Mouse (Mus musculus): ENCODE data around the gene Gm37240. TPM values are rescaled to one million over a fixed set of nuclear protein-coding genes. Genes with fewer than 3 reads are reported as not detected.

The Gm37240 gene
- polyA plus RNA-seq, 1 experiment from 2014 or later, result 3.2 TPM

- Histone ChIP-seq H3K4me3 (ENCODE audit: low read depth, low read length) (no peak overlapping the region), H3K27me3 (ENCODE audit: control insufficient read depth, insufficient read depth, low read length) (no peaks in the 10 kb centered on the region), H3K4me2 (ENCODE audit: low read depth, low read length) (no peak overlapping the region), H3K27ac (replicated peaks; ENCODE audit: low read depth, low read length) (no peak overlapping the region), H3K9me3 (replicated peaks; ENCODE audit: control insufficient read depth, low read length) (no peaks in the 10 kb centered on the region), H3K36me3 (replicated peaks; ENCODE audit: control insufficient read depth, insufficient read depth, low read depth, low read length) (no peaks in the 10 kb centered on the region), H3K9ac (replicated peaks; ENCODE audit: low read length) (no peak overlapping the region), H3K4me1 (ENCODE audit: control insufficient read depth, insufficient read depth, low read length) (no peaks in the 10 kb centered on the region)
- ATAC-seq (replicated peaks; ENCODE audit: insufficient number of reproducible peaks, low FRiP score, low TSS enrichment, low read depth) (no peak), DNase-seq (ENCODE audit: low spot score) (no peak)
Measured at GRCm38 (mm10) chr3:84808906-84809305, 1078.4 kb downstream of the Gm37240 start.

GRCm38 (mm10) chr3:84807826-84808225, 1079.5 kb downstream of the Gm37240 start:
- Histone ChIP-seq H3K36me3 (replicated peaks; ENCODE audit: control insufficient read depth, insufficient read depth, low read depth, low read length) (no peaks in the 10 kb centered on the region), H3K4me3 (ENCODE audit: low read depth, low read length) (no peak overlapping the region), H3K9ac (replicated peaks; ENCODE audit: low read length) (no peak overlapping the region), H3K27me3 (ENCODE audit: control insufficient read depth, insufficient read depth, low read length) (no peaks in the 10 kb centered on the region), H3K4me2 (ENCODE audit: low read depth, low read length) (no peak overlapping the region), H3K4me1 (ENCODE audit: control insufficient read depth, insufficient read depth, low read length) (no peaks in the 10 kb centered on the region), H3K9me3 (replicated peaks; ENCODE audit: control insufficient read depth, low read length) (no peaks in the 10 kb centered on the region), H3K27ac (replicated peaks; ENCODE audit: low read depth, low read length) (no peak overlapping the region)
- WGBS, result 70% methylated on average over 3 of the region's 3 CpGs
- DNase-seq (ENCODE audit: low spot score), result no peak
- no peak for ATAC-seq (replicated peaks; ENCODE audit: insufficient number of reproducible peaks, low FRiP score, low TSS enrichment, low read depth)

GRCm38 (mm10) chr3:84806206-84806605, 1081.1 kb downstream of the Gm37240 start:
- H3K36me3 ChIP-seq (replicated peaks; ENCODE audit: control insufficient read depth, insufficient read depth, low read depth, low read length), result no peaks in the 10 kb centered on the region
- no peak overlapping the region for H3K4me2 ChIP-seq (ENCODE audit: low read depth, low read length)
- no peak overlapping the region for H3K4me3 ChIP-seq (ENCODE audit: low read depth, low read length)
- DNase-seq (ENCODE audit: low spot score) (no peak), ATAC-seq (replicated peaks; ENCODE audit: insufficient number of reproducible peaks, low FRiP score, low TSS enrichment, low read depth) (no peak)
- H3K27ac ChIP-seq (replicated peaks; ENCODE audit: low read depth, low read length), result no peak overlapping the region
- H3K9ac ChIP-seq (replicated peaks; ENCODE audit: low read length), result no peak overlapping the region
- H3K9me3 ChIP-seq (replicated peaks; ENCODE audit: control insufficient read depth, low read length), result no peaks in the 10 kb centered on the region
- H3K4me1 ChIP-seq (ENCODE audit: control insufficient read depth, insufficient read depth, low read length), result no peaks in the 10 kb centered on the region
- H3K27me3 ChIP-seq (ENCODE audit: control insufficient read depth, insufficient read depth, low read length), result no peaks in the 10 kb centered on the region
- 75% methylated on average over 2 of the region's 2 CpGs for WGBS

- no peaks in the 10 kb centered on the region for H3K27me3 ChIP-seq (ENCODE audit: control insufficient read depth, insufficient read depth, low read length)
- no peaks in the 10 kb centered on the region for H3K9me3 ChIP-seq (replicated peaks; ENCODE audit: control insufficient read depth, low read length)
- H3K4me1 ChIP-seq (ENCODE audit: control insufficient read depth, insufficient read depth, low read length), result no peaks in the 10 kb centered on the region
- H3K4me2 ChIP-seq (ENCODE audit: low read depth, low read length), result no peak overlapping the region
- DNase-seq (ENCODE audit: low spot score), result no peak
- 68% methylated on average over 9 of the region's 9 CpGs for WGBS
- H3K9ac ChIP-seq (replicated peaks; ENCODE audit: low read length), result no peak overlapping the region
- H3K27ac ChIP-seq (replicated peaks; ENCODE audit: low read depth, low read length), result no peak overlapping the region
- ATAC-seq (replicated peaks; ENCODE audit: insufficient number of reproducible peaks, low FRiP score, low TSS enrichment, low read depth), result no peak
- H3K4me3 ChIP-seq (ENCODE audit: low read depth, low read length), result no peak overlapping the region
- no peaks in the 10 kb centered on the region for H3K36me3 ChIP-seq (replicated peaks; ENCODE audit: control insufficient read depth, insufficient read depth, low read depth, low read length)
Measured at GRCm38 (mm10) chr3:84804036-84804435, 1083.3 kb downstream of the Gm37240 start.

GRCm38 (mm10) chr3:84787914-84788313, 1099.4 kb downstream of the Gm37240 start:
- H3K4me2 ChIP-seq (ENCODE audit: low read depth, low read length), result no peak overlapping the region
- WGBS, result 87% methylated on average over 4 of the region's 4 CpGs
- no peak overlapping the region for H3K27ac ChIP-seq (replicated peaks; ENCODE audit: low read depth, low read length)
- H3K27me3 ChIP-seq (ENCODE audit: control insufficient read depth, insufficient read depth, low read length), result no peaks in the 10 kb centered on the region
- DNase-seq (ENCODE audit: low spot score) (no peak), ATAC-seq (replicated peaks; ENCODE audit: insufficient number of reproducible peaks, low FRiP score, low TSS enrichment, low read depth) (no peak)
- H3K9me3 ChIP-seq (replicated peaks; ENCODE audit: control insufficient read depth, low read length), result no peaks in the 10 kb centered on the region
- H3K4me3 ChIP-seq (ENCODE audit: low read depth, low read length), result no peak overlapping the region
- no peak overlapping the region for H3K9ac ChIP-seq (replicated peaks; ENCODE audit: low read length)
- H3K36me3 ChIP-seq (replicated peaks; ENCODE audit: control insufficient read depth, insufficient read depth, low read depth, low read length), result no peaks in the 10 kb centered on the region
- no peaks in the 10 kb centered on the region for H3K4me1 ChIP-seq (ENCODE audit: control insufficient read depth, insufficient read depth, low read length)

GRCm38 (mm10) chr3:84776084-84776483, 1111.2 kb downstream of the Gm37240 start:
- 72% methylated on average over 1 of the region's 1 CpGs for WGBS
- no peak overlapping the region for H3K9ac ChIP-seq (replicated peaks; ENCODE audit: low read length)
- H3K27me3 ChIP-seq (ENCODE audit: control insufficient read depth, insufficient read depth, low read length), result no peaks in the 10 kb centered on the region
- ATAC-seq (replicated peaks; ENCODE audit: insufficient number of reproducible peaks, low FRiP score, low TSS enrichment, low read depth), result no peak
- H3K4me2 ChIP-seq (ENCODE audit: low read depth, low read length), result no peak overlapping the region
- H3K36me3 ChIP-seq (replicated peaks; ENCODE audit: control insufficient read depth, insufficient read depth, low read depth, low read length), result no peaks in the 10 kb centered on the region
- H3K4me3 ChIP-seq (ENCODE audit: low read depth, low read length), result no peak overlapping the region
- no peaks in the 10 kb centered on the region for H3K4me1 ChIP-seq (ENCODE audit: control insufficient read depth, insufficient read depth, low read length)
- no peak for DNase-seq (ENCODE audit: low spot score)
- no peaks in the 10 kb centered on the region for H3K9me3 ChIP-seq (replicated peaks; ENCODE audit: control insufficient read depth, low read length)
- H3K27ac ChIP-seq (replicated peaks; ENCODE audit: low read depth, low read length), result no peak overlapping the region

- H3K9ac ChIP-seq (replicated peaks; ENCODE audit: low read length), result no peak overlapping the region
- no peaks in the 10 kb centered on the region for H3K27me3 ChIP-seq (ENCODE audit: control insufficient read depth, insufficient read depth, low read length)
- H3K36me3 ChIP-seq (replicated peaks; ENCODE audit: control insufficient read depth, insufficient read depth, low read depth, low read length), result no peaks in the 10 kb centered on the region
- H3K4me3 ChIP-seq (ENCODE audit: low read depth, low read length), result no peak overlapping the region
- peak; percentile 10 for DNase-seq (ENCODE audit: low spot score)
- H3K27ac ChIP-seq (replicated peaks; ENCODE audit: low read depth, low read length), result no peak overlapping the region
- no peaks in the 10 kb centered on the region for H3K4me1 ChIP-seq (ENCODE audit: control insufficient read depth, insufficient read depth, low read length)
- no peak overlapping the region for H3K4me2 ChIP-seq (ENCODE audit: low read depth, low read length)
- no peak for ATAC-seq (replicated peaks; ENCODE audit: insufficient number of reproducible peaks, low FRiP score, low TSS enrichment, low read depth)
- WGBS, result 62% methylated on average over 4 of the region's 4 CpGs
- no peaks in the 10 kb centered on the region for H3K9me3 ChIP-seq (replicated peaks; ENCODE audit: control insufficient read depth, low read length)
Measured at GRCm38 (mm10) chr3:84775577-84775976, 1111.7 kb downstream of the Gm37240 start.

GRCm38 (mm10) chr3:84775067-84775423, 1112.3 kb downstream of the Gm37240 start:
- ATAC-seq (replicated peaks; ENCODE audit: insufficient number of reproducible peaks, low FRiP score, low TSS enrichment, low read depth) (no peak), DNase-seq (ENCODE audit: low spot score) (no peak)
- Histone ChIP-seq H3K4me1 (ENCODE audit: control insufficient read depth, insufficient read depth, low read length) (no peaks in the 10 kb centered on the region), H3K9me3 (replicated peaks; ENCODE audit: control insufficient read depth, low read length) (no peaks in the 10 kb centered on the region), H3K4me3 (ENCODE audit: low read depth, low read length) (no peak overlapping the region), H3K9ac (replicated peaks; ENCODE audit: low read length) (no peak overlapping the region), H3K27ac (replicated peaks; ENCODE audit: low read depth, low read length) (no peak overlapping the region), H3K36me3 (replicated peaks; ENCODE audit: control insufficient read depth, insufficient read depth, low read depth, low read length) (no peaks in the 10 kb centered on the region), H3K4me2 (ENCODE audit: low read depth, low read length) (no peak overlapping the region), H3K27me3 (ENCODE audit: control insufficient read depth, insufficient read depth, low read length) (no peaks in the 10 kb centered on the region)
- 73% methylated on average over 6 of the region's 6 CpGs for WGBS
